14 mouse cellular contexts compared by ENCODE assay signal in genomic region chr2:160882436-160882835, GRCm38 (mm10). TPM values are rescaled to one million over a fixed set of nuclear protein-coding genes. Genes with fewer than 3 reads are reported as not detected.
A peak's percentile ranks its signal among the peaks of the same experiment; 100 is the strongest.
DNase-seq lines count a peak whose midpoint lies in the region; ATAC-seq and TF ChIP-seq lines count a peak whose summit lies in the region.
"Had no signal": no experiment of that assay in that cellular context is flagged by ENCODE, and none has a peak within 500 bp of the region (broad histone marks: within the 10 kb centered on the region; RNA-seq: fewer than 3 reads in every experiment).

No protein-coding gene starts in this region.

- H3K36me3 ChIP-seq in hindbrain, postnatal 0 days (ENCODE audit: insufficient read depth, low read length) = no peaks in the 10 kb centered on the region
- H3K36me3 ChIP-seq in hindbrain, embryonic 11.5 days (ENCODE audit: control insufficient read depth, insufficient read depth, low read length) = no peaks in the 10 kb centered on the region
- H3K36me3 ChIP-seq in testis, adult 2 months (ENCODE audit: control insufficient read depth, insufficient read depth, low read length) = no peaks in the 10 kb centered on the region
- no peaks in the 10 kb centered on the region for H3K36me3 ChIP-seq in intestine, embryonic 15.5 days
- H3K36me3 ChIP-seq: hindbrain, embryonic 15.5 days had no signal

- ATAC-seq in hindbrain, postnatal 0 days = no peak
- ATAC-seq in hindbrain, embryonic 11.5 days (ENCODE audit: low FRiP score) = no peak
- ATAC-seq in intestine, embryonic 15.5 days = no peak
- ATAC-seq: forebrain, embryonic 14.5 days had no signal

- H3K9me3 ChIP-seq in hindbrain, postnatal 0 days (ENCODE audit: low read length) = no peaks in the 10 kb centered on the region
- no peaks in the 10 kb centered on the region for H3K9me3 ChIP-seq in hindbrain, embryonic 11.5 days (ENCODE audit: control insufficient read depth, low read length)
- no peaks in the 10 kb centered on the region for H3K9me3 ChIP-seq in intestine, embryonic 15.5 days
- H3K9me3 ChIP-seq: hindbrain, embryonic 15.5 days had no signal

- H3K4me1 ChIP-seq in cerebellum, adult 2 months (ENCODE audit: control insufficient read depth, insufficient read depth, low read length) = no peaks in the 10 kb centered on the region; the same call in 1 of the 2 replicates
- H3K4me1 ChIP-seq in hindbrain, postnatal 0 days (ENCODE audit: insufficient read depth, low read length) = no peaks in the 10 kb centered on the region
- H3K4me1 ChIP-seq in hindbrain, embryonic 11.5 days (replicated peaks; ENCODE audit: control insufficient read depth, insufficient read depth, low read length) = no peaks in the 10 kb centered on the region
- no peaks in the 10 kb centered on the region; the same call in 1 of the 2 replicates for H3K4me1 ChIP-seq in testis, adult 2 months (ENCODE audit: control insufficient read depth, insufficient read depth, low read length)
- 0 out of 2 replicates have a peak, but pooled peaks cover 3% of the 10 kb centered on the region for H3K4me1 ChIP-seq in intestine, embryonic 15.5 days (replicated peaks)

- no peak overlapping the region for H3K27ac ChIP-seq in cerebellum, adult 2 months (ENCODE audit: insufficient read depth, low read length)
- 0 out of 2 replicates have a peak overlapping the region, but pooled peaks have one; percentile 15 for H3K27ac ChIP-seq in hindbrain, postnatal 0 days
- H3K27ac ChIP-seq in hindbrain, embryonic 11.5 days (ENCODE audit: low read depth, low read length) = no peak overlapping the region
- H3K27ac ChIP-seq in testis, adult 2 months (ENCODE audit: control insufficient read depth, insufficient read depth, low read depth, low read length) = peak overlapping the region; percentile 45
- no peak overlapping the region for H3K27ac ChIP-seq in intestine, embryonic 15.5 days
- H3K27ac ChIP-seq: hindbrain, embryonic 15.5 days had no signal

- no peak for TF ChIP-seq CTCF in cerebellum, adult 2 months (IDR thresholded peaks at IDR 0.05; ENCODE audit: borderline replicate concordance, insufficient read depth, low read depth, low read length)
- no peak for TF ChIP-seq CTCF in hindbrain, postnatal 0 days (IDR thresholded peaks at IDR 0.05; ENCODE audit: low read depth)
- TF ChIP-seq CTCF in testis, adult 2 months (IDR thresholded peaks at IDR 0.05; ENCODE audit: control insufficient read depth, insufficient read depth, insufficient replicate concordance, low read depth, low read length) = no peak

- no peak overlapping the region for H3K4me3 ChIP-seq in cerebellum, adult 2 months (replicated peaks; ENCODE audit: insufficient read depth, low read depth, low read length)
- H3K4me3 ChIP-seq in hindbrain, postnatal 0 days (ENCODE audit: low read length) = no peak overlapping the region
- H3K4me3 ChIP-seq in hindbrain, embryonic 11.5 days (ENCODE audit: low read depth, low read length) = no peak overlapping the region
- H3K4me3 ChIP-seq in testis, adult 2 months (ENCODE audit: control insufficient read depth, low read depth, low read length) = no peak overlapping the region
- no peak overlapping the region for H3K4me3 ChIP-seq in intestine, embryonic 15.5 days (replicated peaks)
- H3K4me3 ChIP-seq: hindbrain, embryonic 15.5 days had no signal

- TF ChIP-seq POLR2A in cerebellum, adult 2 months (IDR thresholded peaks at IDR 0.05; ENCODE audit: borderline replicate concordance, insufficient read depth, low read length) = no peak
- no peak for TF ChIP-seq POLR2A in testis, adult 2 months (IDR thresholded peaks at IDR 0.05; ENCODE audit: control insufficient read depth, low read depth, low read length)

- WGBS in cerebellum, adult 2 months = 25% methylated on average over 5 of the region's 5 CpGs
- 58% methylated on average over 5 of the region's 5 CpGs for WGBS in hindbrain, postnatal 0 days
- 81% methylated on average over 5 of the region's 5 CpGs for WGBS in hindbrain, embryonic 11.5 days
- 77% methylated on average over 5 of the region's 5 CpGs for WGBS in intestine, embryonic 15.5 days

- H3K9ac ChIP-seq in hindbrain, postnatal 0 days (replicated peaks; ENCODE audit: low read length) = no peak overlapping the region
- H3K9ac ChIP-seq in hindbrain, embryonic 11.5 days (ENCODE audit: low read depth, low read length) = no peak overlapping the region
- no peak overlapping the region for H3K9ac ChIP-seq in intestine, embryonic 15.5 days
- H3K9ac ChIP-seq: hindbrain, embryonic 15.5 days had no signal

- peak; percentile 26 to 45 for DNase-seq in cerebellum, adult 2 months
- no peak for DNase-seq in cerebellum, adult 9-10 months
- DNase-seq in hindbrain, postnatal 0 days (ENCODE audit: low spot score) = no peak
- DNase-seq in hindbrain, embryonic 11.5 days (ENCODE audit: low spot score) = no peak
- no peak for DNase-seq in testis, postnatal 14 days (ENCODE audit: low spot score)
- no peak for DNase-seq in urinary bladder, postnatal 14 days (ENCODE audit: low spot score)
- DNase-seq: liver; lung, adult 2 months; thymus, postnatal 25 days had no signal

- no peak overlapping the region for H3K4me2 ChIP-seq in hindbrain, postnatal 0 days (ENCODE audit: low read depth, low read length)
- H3K4me2 ChIP-seq in hindbrain, embryonic 11.5 days (replicated peaks; ENCODE audit: low read depth, low read length) = no peak overlapping the region
- no peak overlapping the region for H3K4me2 ChIP-seq in intestine, embryonic 15.5 days (replicated peaks)
- H3K4me2 ChIP-seq: hindbrain, embryonic 15.5 days had no signal

- no peaks in the 10 kb centered on the region for H3K27me3 ChIP-seq in cerebellum, adult 2 months (ENCODE audit: control insufficient read depth, insufficient read depth, low read length)
- H3K27me3 ChIP-seq in hindbrain, postnatal 0 days (ENCODE audit: insufficient read depth, low read length) = no peaks in the 10 kb centered on the region
- H3K27me3 ChIP-seq in hindbrain, embryonic 11.5 days (ENCODE audit: control insufficient read depth, insufficient read depth, low read length) = no peaks in the 10 kb centered on the region; the same call in 1 of the 2 replicates
- H3K27me3 ChIP-seq in testis, adult 2 months (ENCODE audit: control insufficient read depth, insufficient read depth, low read length) = no peaks in the 10 kb centered on the region
- no peaks in the 10 kb centered on the region for H3K27me3 ChIP-seq in intestine, embryonic 15.5 days (replicated peaks)
- H3K27me3 ChIP-seq: hindbrain, embryonic 15.5 days had no signal

RNA-seq across cellular contexts. Expression of gene Lpin3, which starts 2.0 kb away (rescaled TPM):
- polyA plus RNA-seq in cerebellum, adult 2 months (2012; rRNA removed) = 2.3 and 2.4 TPM in 2 replicates
- 1.4 and 1.9 TPM in 2 replicates for total RNA-seq in hindbrain, postnatal 0 days (2014; rRNA removed)
- 0.60 and 0.79 TPM in 2 replicates for polyA plus RNA-seq in hindbrain, postnatal 0 days (2015; fragmentation: Nextera tagmentation; extraction: Ambion mirVana)
- polyA plus RNA-seq in hindbrain, embryonic 11.5 days (2014; fragmentation: Nextera tagmentation; extraction: Ambion mirVana) = 0.22 and 0.24 TPM in 2 replicates
- 5.9 and 6.4 TPM in 2 replicates for polyA plus RNA-seq in testis, adult 2 months (2012; rRNA removed)
- 7.6 and 9.7 TPM in 2 replicates for polyA plus RNA-seq in intestine, embryonic 15.5 days (2015; fragmentation: Nextera tagmentation; extraction: Ambion mirVana)
- total RNA-seq: megakaryocyte progenitor cell, adult 5-6 weeks had no signal

RNA-seq across cellular contexts. Expression of gene Zhx3, which starts 9.6 kb away (rescaled TPM):
- polyA plus RNA-seq in cerebellum, adult 2 months (2012; rRNA removed) = 26.2 and 27.7 TPM in 2 replicates
- 42.5 and 53.0 TPM in 2 replicates for total RNA-seq in hindbrain, postnatal 0 days (2014; rRNA removed)
- 17.2 and 18.9 TPM in 2 replicates for polyA plus RNA-seq in hindbrain, postnatal 0 days (2015; fragmentation: Nextera tagmentation; extraction: Ambion mirVana)
- polyA plus RNA-seq in hindbrain, embryonic 11.5 days (2014; fragmentation: Nextera tagmentation; extraction: Ambion mirVana) = 9.1 and 11.0 TPM in 2 replicates
- 41.2 and 43.0 TPM in 2 replicates for polyA plus RNA-seq in testis, adult 2 months (2012; rRNA removed)
- polyA plus RNA-seq in intestine, embryonic 15.5 days (2015; fragmentation: Nextera tagmentation; extraction: Ambion mirVana) = 7.8 and 8.0 TPM in 2 replicates

RNA-seq across cellular contexts. Expression of gene Emilin3, which starts 29.7 kb away (rescaled TPM):
- polyA plus RNA-seq in cerebellum, adult 2 months (2012; rRNA removed) = 6.4 and 7.6 TPM in 2 replicates
- total RNA-seq in hindbrain, postnatal 0 days (2014; rRNA removed) = 2.0 and 3.1 TPM in 2 replicates
- polyA plus RNA-seq in hindbrain, postnatal 0 days (2015; fragmentation: Nextera tagmentation; extraction: Ambion mirVana) = 0.39 and 0.54 TPM in 2 replicates
- polyA plus RNA-seq in hindbrain, embryonic 11.5 days (2014; fragmentation: Nextera tagmentation; extraction: Ambion mirVana) = 0.66 and 1.9 TPM in 2 replicates
- 3.8 and 4.2 TPM in 2 replicates for polyA plus RNA-seq in testis, adult 2 months (2012; rRNA removed)
- 29.5 and 33.0 TPM in 2 replicates for polyA plus RNA-seq in intestine, embryonic 15.5 days (2015; fragmentation: Nextera tagmentation; extraction: Ambion mirVana)
- total RNA-seq: megakaryocyte progenitor cell, adult 5-6 weeks had no signal

Comparison
In these comparisons a context has a peak if more than half of its experiments do, and no peak if none do; other contexts are left out.
1. DNase-seq: peak in cerebellum, adult 2 months (2 of 2); none in cerebellum, adult 9-10 months (single experiment), hindbrain, postnatal 0 days (single experiment), hindbrain, embryonic 11.5 days (single experiment), testis, postnatal 14 days (single experiment) and urinary bladder, postnatal 14 days (single experiment).
2. H3K27ac ChIP-seq: peak in hindbrain, postnatal 0 days (single experiment) and testis, adult 2 months (single experiment); none in cerebellum, adult 2 months (single experiment), hindbrain, embryonic 11.5 days (single experiment) and intestine, embryonic 15.5 days (single experiment).